Mouse (Mus musculus) 3134 (cell line): ENCODE measurements around the gene Adgrd1.

Experiments
- DNase-seq: peaks from one replicate; pipeline ENCODE4 v3.0.0-alpha.2; 2011; ENCODE audit warnings: low spot score; ENCODE audit not compliant: insufficient read length; ENCODE audit errors: extremely low read depth

Gene Adgrd1

GRCm38 (mm10) chr5:129243120-129243519, 146.6 kb downstream of the Adgrd1 start:
- DNase-seq: no peak

GRCm38 (mm10) chr5:129244392-129244791, 147.8 kb downstream of the Adgrd1 start:
- DNase-seq: no peak

- DNase-seq: no peak
Observed at GRCm38 (mm10) chr5:129249080-129249479, 152.5 kb downstream of the Adgrd1 start.
